Mouse (Mus musculus): ENCODE results near the gene Clec9a. TPM values are rescaled to one million over a fixed set of nuclear protein-coding genes. Genes with fewer than 3 reads are reported as not detected.

Clec9a gene
- polyA plus RNA-seq, 1 experiment from 2014 or later: 0.92 TPM

- peak; percentile 35; the same call in 1 of the 2 replicates for ATAC-seq
- TF ChIP-seq EP300 (IDR thresholded peaks at IDR 0.05; ENCODE audit: low read depth): peak; percentile 82
- TF ChIP-seq CTCF (IDR thresholded peaks at IDR 0.05; ENCODE audit: low read depth): no peak
- Histone ChIP-seq H3K9me3 (ENCODE audit: low read length) (no peaks in the 10 kb centered on the region), H3K9ac (replicated peaks) (no peak overlapping the region), H3K27ac (ENCODE audit: low read depth) (no peak overlapping the region), H3K4me3 (ENCODE audit: low read depth, low read length) (no peak overlapping the region), H3K4me2 (ENCODE audit: low read depth, low read length) (no peak overlapping the region), H3K36me3 (replicated peaks; ENCODE audit: insufficient read depth, low read length) (no peaks in the 10 kb centered on the region), H3K27me3 (ENCODE audit: insufficient read depth, low read length) (no peaks in the 10 kb centered on the region), H3K4me1 (ENCODE audit: insufficient read depth) (peaks cover 13% of the 10 kb centered on the region)
- WGBS (ENCODE audit: insufficient replicate concordance): 29% methylated on average over 5 of the region's 5 CpGs
- no peak for DNase-seq
These were observed 17.1 kb downstream of the Clec9a start for GRCm38 (mm10) chr6:129425812-129426211.

GRCm38 (mm10) chr6:129427281-129427680, 18.6 kb downstream of the Clec9a start:
- no peak overlapping the region for H3K9ac ChIP-seq (replicated peaks)
- TF ChIP-seq CTCF (IDR thresholded peaks at IDR 0.05; ENCODE audit: low read depth) (no peak), EP300 (IDR thresholded peaks at IDR 0.05; ENCODE audit: low read depth) (no peak)

GRCm38 (mm10) chr6:129434239-129434638, 25.6 kb downstream of the Clec9a start:
- H3K27me3 ChIP-seq (ENCODE audit: insufficient read depth, low read length): no peaks in the 10 kb centered on the region
- TF ChIP-seq CTCF (IDR thresholded peaks at IDR 0.05; ENCODE audit: low read depth) (no peak), EP300 (IDR thresholded peaks at IDR 0.05; ENCODE audit: low read depth) (no peak)
- H3K4me1 ChIP-seq (ENCODE audit: insufficient read depth): no peaks in the 10 kb centered on the region
- no peaks in the 10 kb centered on the region for H3K36me3 ChIP-seq (replicated peaks; ENCODE audit: insufficient read depth, low read length)
- H3K9me3 ChIP-seq (ENCODE audit: low read length): no peaks in the 10 kb centered on the region
- no peak overlapping the region for H3K4me3 ChIP-seq (ENCODE audit: low read depth, low read length)
- peak; percentile 59 for ATAC-seq
- no peak overlapping the region for H3K4me2 ChIP-seq (ENCODE audit: low read depth, low read length)
- 34% methylated on average over 5 of the region's 5 CpGs for WGBS (ENCODE audit: insufficient replicate concordance)
- DNase-seq: peak; percentile 15
- H3K9ac ChIP-seq (replicated peaks): no peak overlapping the region
- H3K27ac ChIP-seq (ENCODE audit: low read depth): no peak overlapping the region; the same call in 1 of the 2 replicates

More at GRCm38 (mm10) chr6:129427281-129427680, 18.6 kb downstream of the Clec9a start:
- Histone ChIP-seq H3K4me2 (ENCODE audit: low read depth, low read length) (no peak overlapping the region), H3K9me3 (ENCODE audit: low read length) (no peaks in the 10 kb centered on the region), H3K4me1 (ENCODE audit: insufficient read depth) (peaks cover 11% of the 10 kb centered on the region), H3K36me3 (replicated peaks; ENCODE audit: insufficient read depth, low read length) (no peaks in the 10 kb centered on the region), H3K27me3 (ENCODE audit: insufficient read depth, low read length) (no peaks in the 10 kb centered on the region), H3K27ac (ENCODE audit: low read depth) (no peak overlapping the region), H3K4me3 (ENCODE audit: low read depth, low read length) (no peak overlapping the region)
- no peak for ATAC-seq
- no peak for DNase-seq
- WGBS (ENCODE audit: insufficient replicate concordance): 51% methylated on average over 4 of the region's 4 CpGs

- TF ChIP-seq EP300 (IDR thresholded peaks at IDR 0.05; ENCODE audit: low read depth): no peak
- Histone ChIP-seq H3K9me3 (ENCODE audit: low read length) (no peaks in the 10 kb centered on the region), H3K4me3 (ENCODE audit: low read depth, low read length) (no peak overlapping the region), H3K27me3 (ENCODE audit: insufficient read depth, low read length) (no peaks in the 10 kb centered on the region), H3K9ac (replicated peaks) (no peak overlapping the region), H3K36me3 (replicated peaks; ENCODE audit: insufficient read depth, low read length) (no peaks in the 10 kb centered on the region), H3K4me1 (ENCODE audit: insufficient read depth) (no peaks in the 10 kb centered on the region), H3K27ac (ENCODE audit: low read depth) (no peak overlapping the region), H3K4me2 (ENCODE audit: low read depth, low read length) (no peak overlapping the region)
- ATAC-seq: no peak
- WGBS (ENCODE audit: insufficient replicate concordance): 61% methylated on average over 3 of the region's 3 CpGs
- no peak for DNase-seq
These were observed 27.4 kb downstream of the Clec9a start for GRCm38 (mm10) chr6:129436025-129436424.

DNA sequence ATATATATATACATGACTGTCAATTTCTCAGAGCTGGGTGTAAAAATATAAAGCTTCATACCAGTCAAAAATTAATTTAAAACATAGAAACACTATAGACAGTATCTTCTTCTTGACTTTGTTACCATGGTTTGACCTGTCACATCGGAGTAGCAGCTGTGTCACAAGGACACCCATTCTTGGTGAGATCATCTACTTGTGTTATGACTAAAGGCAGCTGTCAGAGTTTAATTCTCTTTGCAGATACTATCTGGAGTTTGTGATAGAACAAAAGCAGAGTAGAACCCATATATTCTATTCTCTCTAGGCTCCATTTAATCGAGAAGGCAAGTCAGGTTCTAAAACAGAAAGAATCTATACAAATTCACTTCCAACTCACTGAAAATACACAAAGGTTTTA, 29.4 kb downstream of the Clec9a start:
- no peak overlapping the region for H3K4me3 ChIP-seq (ENCODE audit: low read depth, low read length)
- TF ChIP-seq CTCF (IDR thresholded peaks at IDR 0.05; ENCODE audit: low read depth): no peak
- no peak for TF ChIP-seq EP300 (IDR thresholded peaks at IDR 0.05; ENCODE audit: low read depth)
- 75% methylated on average over 2 of the region's 2 CpGs for WGBS (ENCODE audit: insufficient replicate concordance)
- H3K9ac ChIP-seq (replicated peaks): no peak overlapping the region
- ATAC-seq (no peak), DNase-seq (no peak)
- no peaks in the 10 kb centered on the region for H3K9me3 ChIP-seq (ENCODE audit: low read length)
- no peaks in the 10 kb centered on the region for H3K36me3 ChIP-seq (replicated peaks; ENCODE audit: insufficient read depth, low read length)
- no peaks in the 10 kb centered on the region for H3K4me1 ChIP-seq (ENCODE audit: insufficient read depth)
- no peak overlapping the region for H3K27ac ChIP-seq (ENCODE audit: low read depth)
- H3K4me2 ChIP-seq (ENCODE audit: low read depth, low read length): no peak overlapping the region
- no peaks in the 10 kb centered on the region for H3K27me3 ChIP-seq (ENCODE audit: insufficient read depth, low read length)

- WGBS (ENCODE audit: insufficient replicate concordance): 70% methylated on average over 6 of the region's 6 CpGs
- H3K9ac ChIP-seq (replicated peaks): no peak overlapping the region
- ATAC-seq (no peak), DNase-seq (no peak)
- H3K9me3 ChIP-seq (ENCODE audit: low read length): no peaks in the 10 kb centered on the region
- TF ChIP-seq EP300 (IDR thresholded peaks at IDR 0.05; ENCODE audit: low read depth): no peak
- no peak for TF ChIP-seq CTCF (IDR thresholded peaks at IDR 0.05; ENCODE audit: low read depth)
- no peaks in the 10 kb centered on the region; the same call in 1 of the 2 replicates for H3K4me1 ChIP-seq (ENCODE audit: insufficient read depth)
- no peak overlapping the region for H3K4me3 ChIP-seq (ENCODE audit: low read depth, low read length)
- H3K4me2 ChIP-seq (ENCODE audit: low read depth, low read length): no peak overlapping the region
- H3K36me3 ChIP-seq (replicated peaks; ENCODE audit: insufficient read depth, low read length): no peaks in the 10 kb centered on the region
- H3K27ac ChIP-seq (ENCODE audit: low read depth): no peak overlapping the region
- no peaks in the 10 kb centered on the region for H3K27me3 ChIP-seq (ENCODE audit: insufficient read depth, low read length)
These were observed 41.1 kb downstream of the Clec9a start for GRCm38 (mm10) chr6:129449743-129450142.

Data from liver, postnatal 0 days (tissue).